In genomic region chr6:126303086-126303485, GRCm38 (mm10) we compare ENCODE assay signal across 9 mouse cellular contexts.
"Had no signal": no experiment of that assay in that cellular context is flagged by ENCODE, and none has a peak within 500 bp of the region (broad histone marks: within the 10 kb centered on the region; RNA-seq: fewer than 3 reads in every experiment).

No protein-coding gene starts in this region.

- ATAC-seq: liver, embryonic 12.5 days had no signal

- DNase-seq: kidney, postnatal 14 days; layer of hippocampus, postnatal 36 days; lung, embryonic 14.5 days; lung, postnatal 10 days; lung, postnatal 4 days; midbrain, embryonic 14.5 days; right cerebral cortex, postnatal 14 days; thymus, postnatal 4 days had no signal
